Mouse (Mus musculus): ENCODE data around the gene Rps15. TPM values are rescaled to one million over a fixed set of nuclear protein-coding genes. Genes with fewer than 3 reads are reported as not detected.

Gene Rps15
- polyA plus RNA-seq, 1 experiment = 2,371 TPM

DNA sequence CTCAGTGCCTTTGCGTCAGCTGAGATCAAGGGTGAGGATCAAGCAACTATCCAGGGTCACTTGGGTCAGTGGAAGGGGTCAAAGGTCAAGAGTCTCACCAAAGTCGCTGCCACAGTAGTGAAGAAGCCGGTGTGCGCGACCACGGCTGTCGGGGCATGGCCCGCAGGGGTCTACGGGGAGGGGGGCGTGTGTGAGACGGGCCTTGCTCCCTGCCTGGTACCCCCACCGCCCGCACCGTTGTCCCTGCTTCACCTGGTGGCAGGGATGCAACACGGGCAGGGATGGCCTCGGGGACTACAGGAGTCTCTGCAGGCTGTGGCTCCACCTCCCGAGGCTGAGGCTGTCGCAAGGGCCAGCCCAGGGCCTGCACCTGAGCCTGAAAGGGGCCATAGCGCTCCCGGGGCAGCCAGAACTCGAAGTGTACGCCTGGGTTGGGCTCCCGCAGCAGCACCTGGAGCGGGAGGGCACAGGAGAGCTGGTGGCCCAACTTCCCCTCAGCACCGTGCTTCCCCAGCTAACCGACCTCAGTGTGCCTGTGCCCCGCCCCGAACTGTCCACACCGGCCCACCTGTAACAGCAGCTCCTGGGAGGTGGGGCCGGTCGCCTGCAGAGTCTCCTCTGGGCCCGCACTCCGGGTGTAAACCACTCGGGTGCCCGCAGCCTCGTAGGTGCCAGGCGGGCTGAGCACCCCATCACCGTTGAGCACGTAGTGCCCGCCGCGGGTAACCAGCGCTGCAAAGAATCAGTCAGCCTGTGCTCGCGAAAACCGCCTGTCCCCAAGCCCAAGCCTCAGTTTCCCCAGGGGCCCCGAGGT is 49.4 kb downstream of the Rps15 start:
- DNase-seq = no peak
- H3K36me3 ChIP-seq (ENCODE audit: control insufficient read depth, insufficient read depth, low read length) = no peaks in the 10 kb centered on the region
- peaks cover 23% of the 10 kb centered on the region for H3K4me1 ChIP-seq (replicated peaks; ENCODE audit: control insufficient read depth, insufficient read depth, low read length)
- no peak overlapping the region for H3K27ac ChIP-seq (ENCODE audit: control insufficient read depth, insufficient read depth, low read length)
- TF ChIP-seq POLR2A (IDR thresholded peaks at IDR 0.05; ENCODE audit: control insufficient read depth, extremely low read depth, insufficient read depth, low read length, poor library complexity) (no peak), CTCF (IDR thresholded peaks at IDR 0.05; ENCODE audit: borderline replicate concordance, control insufficient read depth, extremely low read depth, insufficient read depth, low read length, poor library complexity) (no peak)
- peaks cover 30% of the 10 kb centered on the region for H3K27me3 ChIP-seq (ENCODE audit: control insufficient read depth, insufficient read depth, low read length)
- H3K4me3 ChIP-seq (ENCODE audit: control insufficient read depth, insufficient read depth, low read length) = no peak overlapping the region
- 11% methylated on average over 47 of the region's 47 CpGs for WGBS

DNA sequence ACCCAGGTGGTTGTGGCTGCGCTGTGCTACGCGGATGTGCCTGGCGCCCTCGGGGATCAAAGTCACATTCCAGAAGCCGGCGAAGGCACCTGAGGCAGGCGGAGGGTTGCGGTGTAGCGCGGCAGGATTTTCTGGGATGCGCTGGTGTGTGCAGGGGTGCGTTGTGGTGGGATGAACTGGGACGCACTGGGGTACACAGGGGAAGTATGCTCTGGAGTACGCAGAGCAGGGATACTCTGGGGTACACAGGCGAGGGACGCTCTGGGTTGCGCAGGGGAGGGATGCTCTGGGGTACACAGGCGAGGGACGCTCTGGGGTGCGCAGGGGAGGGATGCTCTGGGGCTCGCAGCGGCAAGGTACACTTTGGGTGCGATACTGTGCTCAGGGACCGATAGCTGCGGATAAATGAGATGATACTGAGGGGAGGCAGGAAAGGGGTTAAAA is 50.1 kb downstream of the Rps15 start:
- DNase-seq = no peak
- Histone ChIP-seq H3K4me3 (ENCODE audit: control insufficient read depth, insufficient read depth, low read length) (no peak overlapping the region), H3K27ac (ENCODE audit: control insufficient read depth, insufficient read depth, low read length) (no peak overlapping the region), H3K36me3 (ENCODE audit: control insufficient read depth, insufficient read depth, low read length) (no peaks in the 10 kb centered on the region), H3K4me1 (replicated peaks; ENCODE audit: control insufficient read depth, insufficient read depth, low read length) (peaks cover 23% of the 10 kb centered on the region), H3K27me3 (ENCODE audit: control insufficient read depth, insufficient read depth, low read length) (peaks cover 31% of the 10 kb centered on the region)
- WGBS = 11% methylated on average over 26 of the region's 26 CpGs
- TF ChIP-seq POLR2A (IDR thresholded peaks at IDR 0.05; ENCODE audit: control insufficient read depth, extremely low read depth, insufficient read depth, low read length, poor library complexity) (no peak), CTCF (IDR thresholded peaks at IDR 0.05; ENCODE audit: borderline replicate concordance, control insufficient read depth, extremely low read depth, insufficient read depth, low read length, poor library complexity) (no peak)

DNA sequence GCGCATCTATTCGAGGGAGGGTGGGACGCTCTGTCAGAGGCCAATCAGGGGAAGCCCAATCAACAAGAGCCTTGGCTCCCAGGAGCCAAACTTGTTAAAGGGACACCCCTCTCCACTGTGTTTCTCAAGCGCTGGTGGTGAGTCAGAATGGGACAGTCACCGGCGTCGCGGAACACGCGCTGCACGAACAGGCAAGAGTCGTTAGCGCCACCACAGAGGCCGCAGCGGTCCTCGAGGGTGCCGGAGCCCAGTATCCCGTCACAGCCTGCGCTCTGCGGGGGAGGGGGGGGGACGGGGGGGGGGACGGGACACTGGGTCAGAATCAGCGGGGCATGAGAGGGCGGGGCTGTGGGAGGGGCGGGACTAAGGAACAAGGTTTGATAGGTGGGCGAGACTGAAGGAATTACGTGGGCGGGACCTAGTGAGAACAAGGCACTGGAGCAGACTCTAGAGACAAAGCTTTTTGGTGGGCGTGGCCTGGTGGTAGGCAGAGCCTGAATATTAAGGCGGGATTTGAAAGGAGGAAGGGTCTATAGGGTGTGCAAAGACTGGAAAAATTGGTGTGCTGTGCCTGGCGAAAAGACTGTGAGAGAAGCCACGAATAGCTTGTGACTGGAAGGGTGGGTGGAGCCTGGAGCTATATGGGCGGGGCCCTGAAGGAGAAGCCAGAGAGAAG is 50.6 kb downstream of the Rps15 start:
- Histone ChIP-seq H3K27me3 (ENCODE audit: control insufficient read depth, insufficient read depth, low read length) (peaks cover 37% of the 10 kb centered on the region), H3K4me1 (replicated peaks; ENCODE audit: control insufficient read depth, insufficient read depth, low read length) (peaks cover 23% of the 10 kb centered on the region), H3K4me3 (ENCODE audit: control insufficient read depth, insufficient read depth, low read length) (no peak overlapping the region), H3K27ac (ENCODE audit: control insufficient read depth, insufficient read depth, low read length) (no peak overlapping the region), H3K36me3 (ENCODE audit: control insufficient read depth, insufficient read depth, low read length) (no peaks in the 10 kb centered on the region)
- 2% methylated on average over 33 of the region's 33 CpGs for WGBS
- no peak for DNase-seq
- no peak for TF ChIP-seq POLR2A (IDR thresholded peaks at IDR 0.05; ENCODE audit: control insufficient read depth, extremely low read depth, insufficient read depth, low read length, poor library complexity)
- TF ChIP-seq CTCF (IDR thresholded peaks at IDR 0.05; ENCODE audit: borderline replicate concordance, control insufficient read depth, extremely low read depth, insufficient read depth, low read length, poor library complexity) = no peak

DNA sequence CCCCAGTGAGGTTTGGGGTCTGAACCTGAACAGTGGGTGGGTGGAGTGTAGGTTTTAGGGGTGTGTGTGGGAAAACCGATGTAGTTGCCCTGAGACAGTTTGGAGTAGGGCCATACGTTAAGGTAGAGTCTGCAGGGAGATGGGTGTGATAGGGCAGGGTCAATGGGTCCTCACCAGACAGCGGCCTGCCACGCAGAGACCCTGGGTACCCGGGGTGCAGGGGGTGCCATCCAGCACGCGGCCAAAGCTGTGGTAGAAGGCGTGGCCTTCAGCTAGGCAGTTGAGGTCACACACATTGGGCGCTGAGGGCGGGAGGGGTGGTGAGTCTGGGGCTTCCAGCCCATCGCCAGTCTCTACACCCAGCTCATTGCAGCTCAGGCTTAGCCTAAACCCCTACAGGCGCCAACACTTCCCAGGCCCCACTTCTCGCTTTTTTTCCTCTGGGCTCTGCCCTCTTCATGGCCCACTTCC is 51.2 kb downstream of the Rps15 start:
- Histone ChIP-seq H3K4me3 (ENCODE audit: control insufficient read depth, insufficient read depth, low read length) (no peak overlapping the region), H3K27ac (ENCODE audit: control insufficient read depth, insufficient read depth, low read length) (no peak overlapping the region), H3K36me3 (ENCODE audit: control insufficient read depth, insufficient read depth, low read length) (no peaks in the 10 kb centered on the region), H3K4me1 (replicated peaks; ENCODE audit: control insufficient read depth, insufficient read depth, low read length) (peaks cover 27% of the 10 kb centered on the region), H3K27me3 (ENCODE audit: control insufficient read depth, insufficient read depth, low read length) (peaks cover 40% of the 10 kb centered on the region)
- TF ChIP-seq CTCF (IDR thresholded peaks at IDR 0.05; ENCODE audit: borderline replicate concordance, control insufficient read depth, extremely low read depth, insufficient read depth, low read length, poor library complexity) (no peak), POLR2A (IDR thresholded peaks at IDR 0.05; ENCODE audit: control insufficient read depth, extremely low read depth, insufficient read depth, low read length, poor library complexity) (no peak)
- no peak for DNase-seq
- WGBS = 27% methylated on average over 13 of the region's 13 CpGs

Other genes starting within 250 kb of the Rps15 start
- 517 and 598 TPM in 2 replicates for gene Gpx4, start 245.3 kb upstream of the Rps15 start, polyA plus RNA-seq (2012; rRNA removed)
- gene Sbno2, start 186.9 kb upstream of the Rps15 start, polyA plus RNA-seq (2012; rRNA removed) = 127 and 138 TPM in 2 replicates
- gene Stk11, start 176.7 kb upstream of the Rps15 start, polyA plus RNA-seq (2012; rRNA removed) = 265 and 270 TPM in 2 replicates
- 1,163 and 1,361 TPM in 2 replicates for gene Atp5d, start 153.8 kb upstream of the Rps15 start, polyA plus RNA-seq (2012; rRNA removed)
- 34.0 and 37.7 TPM in 2 replicates for gene Cbarp, start 151.6 kb upstream of the Rps15 start, polyA plus RNA-seq (2012; rRNA removed)
- gene Midn, start 144.2 kb upstream of the Rps15 start, polyA plus RNA-seq (2012; rRNA removed) = 342 and 374 TPM in 2 replicates
- 173 and 193 TPM in 2 replicates for gene Cirbp, start 126.5 kb upstream of the Rps15 start, polyA plus RNA-seq (2012; rRNA removed)
- gene 1600002K03Rik, start 119.5 kb upstream of the Rps15 start, polyA plus RNA-seq (2012; rRNA removed) = 11.1 and 14.8 TPM in 2 replicates
- gene Efna2, start 113.0 kb upstream of the Rps15 start, polyA plus RNA-seq (2012; rRNA removed) = 3.1 and 3.6 TPM in 2 replicates
- gene Mum1, start 66.0 kb upstream of the Rps15 start, polyA plus RNA-seq (2012; rRNA removed) = 111 and 113 TPM in 2 replicates
- gene Ndufs7, start 43.3 kb upstream of the Rps15 start, polyA plus RNA-seq (2012; rRNA removed) = 531 and 647 TPM in 2 replicates
- 6.0 and 6.4 TPM in 2 replicates for gene Gamt, start 31.4 kb upstream of the Rps15 start, polyA plus RNA-seq (2012; rRNA removed)
- gene Dazap1, start 31.0 kb upstream of the Rps15 start, polyA plus RNA-seq (2012; rRNA removed) = 134 and 166 TPM in 2 replicates
- gene Apc2, start 3.5 kb downstream of the Rps15 start, polyA plus RNA-seq (2012; rRNA removed) = 0.40 and 0.57 TPM in 2 replicates
- 78.9 and 93.8 TPM in 2 replicates for gene 2310011J03Rik, start 28.1 kb downstream of the Rps15 start, polyA plus RNA-seq (2012; rRNA removed)
- gene Pcsk4, start 37.0 kb downstream of the Rps15 start, polyA plus RNA-seq (2012; rRNA removed) = 11.7 and 14.1 TPM in 2 replicates
- 2.0 and 3.5 TPM in 2 replicates for gene Reep6, start 37.5 kb downstream of the Rps15 start, polyA plus RNA-seq (2012; rRNA removed)
- gene Adamtsl5, start 56.0 kb downstream of the Rps15 start, polyA plus RNA-seq (2012; rRNA removed) = 4.6 and 9.0 TPM in 2 replicates
- 0.17 and 0.22 TPM in 2 replicates for gene Plk5, start 64.0 kb downstream of the Rps15 start, polyA plus RNA-seq (2012; rRNA removed)
- gene Mex3d, start 95.2 kb downstream of the Rps15 start, polyA plus RNA-seq (2012; rRNA removed) = 34.9 and 38.2 TPM in 2 replicates
- gene Mbd3, start 107.1 kb downstream of the Rps15 start, polyA plus RNA-seq (2012; rRNA removed) = 268 and 290 TPM in 2 replicates
- gene Uqcr11, start 114.4 kb downstream of the Rps15 start, polyA plus RNA-seq (2012; rRNA removed) = 1,246 and 1,699 TPM in 2 replicates
- 341 and 425 TPM in 2 replicates for gene Tcf3, start 141.2 kb downstream of the Rps15 start, polyA plus RNA-seq (2012; rRNA removed)
- gene Onecut3, start 202.4 kb downstream of the Rps15 start, polyA plus RNA-seq (2012; rRNA removed) = 0.03 and 0.10 TPM in 2 replicates
- 0.20 and 0.31 TPM in 2 replicates for gene Atp8b3, start 246.7 kb downstream of the Rps15 start, polyA plus RNA-seq (2012; rRNA removed)